Mouse (Mus musculus): Measurements from ENCODE around the gene Zfp661. TPM values are rescaled to one million over a fixed set of nuclear protein-coding genes. Genes with fewer than 3 reads are reported as not detected.

Zfp661 gene
- polyA plus RNA-seq, 1 experiment from 2014 or later: 5.8 TPM

Other genes with a start within 250 kb of the Zfp661 start
- 0.12 and 0.22 TPM in 2 replicates for gene Astl, start 248.5 kb downstream of the Zfp661 start, polyA plus RNA-seq (2015; fragmentation: Nextera tagmentation; extraction: Ambion mirVana)
- gene Adra2b, start 223.9 kb downstream of the Zfp661 start, polyA plus RNA-seq (2015; fragmentation: Nextera tagmentation; extraction: Ambion mirVana): 0.38 and 0.48 TPM in 2 replicates
- gene Gpat2, start 161.9 kb downstream of the Zfp661 start, polyA plus RNA-seq (2015; fragmentation: Nextera tagmentation; extraction: Ambion mirVana): 0.44 and 0.51 TPM in 2 replicates
- 22.1 and 27.5 TPM in 2 replicates for gene Fahd2a, start 142.5 kb downstream of the Zfp661 start, polyA plus RNA-seq (2015; fragmentation: Nextera tagmentation; extraction: Ambion mirVana)
- 1.1 and 1.9 TPM in 2 replicates for gene Kcnip3, start 65.0 kb downstream of the Zfp661 start, polyA plus RNA-seq (2015; fragmentation: Nextera tagmentation; extraction: Ambion mirVana)
- gene Prom2, start 45.6 kb downstream of the Zfp661 start, polyA plus RNA-seq (2015; fragmentation: Nextera tagmentation; extraction: Ambion mirVana): 13.1 and 13.2 TPM in 2 replicates
- 116 and 123 TPM in 2 replicates for gene Mrps5, start 128 bp upstream of the Zfp661 start, polyA plus RNA-seq (2015; fragmentation: Nextera tagmentation; extraction: Ambion mirVana)
- 89.4 and 117 TPM in 2 replicates for gene Mal, start 69.6 kb upstream of the Zfp661 start, polyA plus RNA-seq (2015; fragmentation: Nextera tagmentation; extraction: Ambion mirVana)
- gene Mall, start 142.8 kb upstream of the Zfp661 start, polyA plus RNA-seq (2015; fragmentation: Nextera tagmentation; extraction: Ambion mirVana): 56.6 and 57.1 TPM in 2 replicates
- 24.5 and 27.4 TPM in 2 replicates for gene Nphp1, start 201.8 kb upstream of the Zfp661 start, polyA plus RNA-seq (2015; fragmentation: Nextera tagmentation; extraction: Ambion mirVana)
- gene Mtln, start 205.4 kb upstream of the Zfp661 start, polyA plus RNA-seq (2015; fragmentation: Nextera tagmentation; extraction: Ambion mirVana): 36.3 and 41.8 TPM in 2 replicates
- 34.7 and 36.8 TPM in 2 replicates for gene Bub1, start 244.8 kb upstream of the Zfp661 start, polyA plus RNA-seq (2015; fragmentation: Nextera tagmentation; extraction: Ambion mirVana)

Measured in limb, embryonic 15.5 days (tissue).